Mouse (Mus musculus): ENCODE measurements around the gene Ski. TPM values are rescaled to one million over a fixed set of nuclear protein-coding genes. Genes with fewer than 3 reads are reported as not detected.

The Ski gene
- polyA plus RNA-seq, 1 experiment from 2014 or later, result 11.1 TPM

GRCm38 (mm10) chr4:155176210-155176609, 46.2 kb downstream of the Ski start:
- Histone ChIP-seq H3K36me3 (ENCODE audit: control insufficient read depth, insufficient read depth, low read length) (no peaks in the 10 kb centered on the region), H3K4me1 (ENCODE audit: control insufficient read depth, insufficient read depth, low read depth, low read length) (peaks cover 68% of the 10 kb centered on the region), H3K4me2 (ENCODE audit: low read length) (no peak overlapping the region), H3K27ac (ENCODE audit: low read depth, low read length) (peak overlapping the region; percentile 29; the same call in 1 of the 2 replicates), H3K27me3 (replicated peaks; ENCODE audit: control insufficient read depth, insufficient read depth, low read length) (no peaks in the 10 kb centered on the region), H3K9me3 (ENCODE audit: control insufficient read depth, low read length) (no peaks in the 10 kb centered on the region), H3K4me3 (ENCODE audit: low read length) (no peak overlapping the region), H3K9ac (ENCODE audit: low read depth, low read length) (peak overlapping the region; percentile 27; the same call in 1 of the 2 replicates)
- WGBS, result 31% methylated on average over 3 of the region's 3 CpGs
- no peak for ATAC-seq

GRCm38 (mm10) chr4:155173822-155174785, 48.3 kb downstream of the Ski start:
- Histone ChIP-seq H3K9me3 (ENCODE audit: control insufficient read depth, low read length) (no peaks in the 10 kb centered on the region), H3K27ac (ENCODE audit: low read depth, low read length) (peak overlapping the region; percentile 78), H3K27me3 (replicated peaks; ENCODE audit: control insufficient read depth, insufficient read depth, low read length) (no peaks in the 10 kb centered on the region), H3K4me1 (ENCODE audit: control insufficient read depth, insufficient read depth, low read depth, low read length) (peaks cover 69% of the 10 kb centered on the region), H3K36me3 (ENCODE audit: control insufficient read depth, insufficient read depth, low read length) (no peaks in the 10 kb centered on the region), H3K4me3 (ENCODE audit: low read length) (no peak overlapping the region), H3K9ac (ENCODE audit: low read depth, low read length) (peak overlapping the region; percentile 16; the same call in 1 of the 2 replicates), H3K4me2 (ENCODE audit: low read length) (peak overlapping the region; percentile 42)
- 12% methylated on average over 17 of the region's 17 CpGs for WGBS
- ATAC-seq, result no peak

- Histone ChIP-seq H3K27me3 (replicated peaks; ENCODE audit: control insufficient read depth, insufficient read depth, low read length) (no peaks in the 10 kb centered on the region), H3K4me1 (ENCODE audit: control insufficient read depth, insufficient read depth, low read depth, low read length) (peaks cover 60% of the 10 kb centered on the region), H3K27ac (ENCODE audit: low read depth, low read length) (peak overlapping the region; percentile 78), H3K9ac (ENCODE audit: low read depth, low read length) (peak overlapping the region; percentile 36), H3K36me3 (ENCODE audit: control insufficient read depth, insufficient read depth, low read length) (no peaks in the 10 kb centered on the region), H3K9me3 (ENCODE audit: control insufficient read depth, low read length) (no peaks in the 10 kb centered on the region), H3K4me3 (ENCODE audit: low read length) (no peak overlapping the region), H3K4me2 (ENCODE audit: low read length) (peak overlapping the region; percentile 42)
- 6% methylated on average over 21 of the region's 21 CpGs for WGBS
- ATAC-seq, result peak; percentile 84
Observed at GRCm38 (mm10) chr4:155172909-155173821, 49.2 kb downstream of the Ski start.

GRCm38 (mm10) chr4:155171961-155172533, 50.3 kb downstream of the Ski start:
- no peak; the same call in 1 of the 2 replicates for ATAC-seq
- 46% methylated on average over 5 of the region's 5 CpGs for WGBS
- H3K4me1 ChIP-seq (ENCODE audit: control insufficient read depth, insufficient read depth, low read depth, low read length), result peaks cover 49% of the 10 kb centered on the region
- no peaks in the 10 kb centered on the region for H3K36me3 ChIP-seq (ENCODE audit: control insufficient read depth, insufficient read depth, low read length)
- H3K9ac ChIP-seq (ENCODE audit: low read depth, low read length), result no peak overlapping the region
- H3K27ac ChIP-seq (ENCODE audit: low read depth, low read length), result peak overlapping the region; percentile 78
- no peaks in the 10 kb centered on the region for H3K9me3 ChIP-seq (ENCODE audit: control insufficient read depth, low read length)
- no peaks in the 10 kb centered on the region for H3K27me3 ChIP-seq (replicated peaks; ENCODE audit: control insufficient read depth, insufficient read depth, low read length)
- no peak overlapping the region; the same call in 1 of the 2 replicates for H3K4me2 ChIP-seq (ENCODE audit: low read length)
- H3K4me3 ChIP-seq (ENCODE audit: low read length), result no peak overlapping the region

- WGBS, result 73% methylated on average over 8 of the region's 8 CpGs
- Histone ChIP-seq H3K4me3 (ENCODE audit: low read length) (no peak overlapping the region), H3K27me3 (replicated peaks; ENCODE audit: control insufficient read depth, insufficient read depth, low read length) (no peaks in the 10 kb centered on the region), H3K27ac (ENCODE audit: low read depth, low read length) (no peak overlapping the region), H3K4me1 (ENCODE audit: control insufficient read depth, insufficient read depth, low read depth, low read length) (peaks cover 43% of the 10 kb centered on the region), H3K9me3 (ENCODE audit: control insufficient read depth, low read length) (no peaks in the 10 kb centered on the region), H3K9ac (ENCODE audit: low read depth, low read length) (no peak overlapping the region), H3K4me2 (ENCODE audit: low read length) (no peak overlapping the region), H3K36me3 (ENCODE audit: control insufficient read depth, insufficient read depth, low read length) (no peaks in the 10 kb centered on the region)
- no peak for ATAC-seq
Observed at GRCm38 (mm10) chr4:155170614-155171212, 51.7 kb downstream of the Ski start.

GRCm38 (mm10) chr4:155168835-155169252, 53.5 kb downstream of the Ski start:
- Histone ChIP-seq H3K4me1 (ENCODE audit: control insufficient read depth, insufficient read depth, low read depth, low read length) (peaks cover 41% of the 10 kb centered on the region), H3K27ac (ENCODE audit: low read depth, low read length) (no peak overlapping the region), H3K4me2 (ENCODE audit: low read length) (no peak overlapping the region), H3K4me3 (ENCODE audit: low read length) (no peak overlapping the region), H3K27me3 (replicated peaks; ENCODE audit: control insufficient read depth, insufficient read depth, low read length) (no peaks in the 10 kb centered on the region), H3K9me3 (ENCODE audit: control insufficient read depth, low read length) (no peaks in the 10 kb centered on the region), H3K9ac (ENCODE audit: low read depth, low read length) (no peak overlapping the region), H3K36me3 (ENCODE audit: control insufficient read depth, insufficient read depth, low read length) (no peaks in the 10 kb centered on the region)
- no peak for ATAC-seq
- WGBS, result 92% methylated on average over 8 of the region's 8 CpGs

GRCm38 (mm10) chr4:155165861-155166260, 56.5 kb downstream of the Ski start:
- H3K9ac ChIP-seq (ENCODE audit: low read depth, low read length), result no peak overlapping the region
- no peaks in the 10 kb centered on the region for H3K36me3 ChIP-seq (ENCODE audit: control insufficient read depth, insufficient read depth, low read length)
- no peak overlapping the region for H3K4me2 ChIP-seq (ENCODE audit: low read length)
- H3K4me1 ChIP-seq (ENCODE audit: control insufficient read depth, insufficient read depth, low read depth, low read length), result peaks cover 22% of the 10 kb centered on the region
- no peak for ATAC-seq
- H3K27me3 ChIP-seq (replicated peaks; ENCODE audit: control insufficient read depth, insufficient read depth, low read length), result no peaks in the 10 kb centered on the region
- H3K9me3 ChIP-seq (ENCODE audit: control insufficient read depth, low read length), result no peaks in the 10 kb centered on the region
- no peak overlapping the region for H3K4me3 ChIP-seq (ENCODE audit: low read length)
- no peak overlapping the region for H3K27ac ChIP-seq (ENCODE audit: low read depth, low read length)

GRCm38 (mm10) chr4:155164550-155164949, 57.8 kb downstream of the Ski start:
- ATAC-seq, result no peak
- Histone ChIP-seq H3K4me2 (ENCODE audit: low read length) (no peak overlapping the region), H3K4me1 (ENCODE audit: control insufficient read depth, insufficient read depth, low read depth, low read length) (peaks cover 22% of the 10 kb centered on the region), H3K9ac (ENCODE audit: low read depth, low read length) (no peak overlapping the region), H3K4me3 (ENCODE audit: low read length) (no peak overlapping the region), H3K9me3 (ENCODE audit: control insufficient read depth, low read length) (no peaks in the 10 kb centered on the region), H3K27me3 (replicated peaks; ENCODE audit: control insufficient read depth, insufficient read depth, low read length) (no peaks in the 10 kb centered on the region), H3K27ac (ENCODE audit: low read depth, low read length) (peak overlapping the region; percentile 9; the same call in 1 of the 2 replicates), H3K36me3 (ENCODE audit: control insufficient read depth, insufficient read depth, low read length) (no peaks in the 10 kb centered on the region)
- 56% methylated on average over 6 of the region's 6 CpGs for WGBS
